Mouse (Mus musculus) lung, adult 2 months (tissue): ENCODE data around the gene Elf5.

Experiments
- CTCF ChIP-seq: fragments of 200-500 bp; IDR thresholded peaks from 2 replicates; pipeline ENCODE4 v1.5.1; 2011; ENCODE audit warnings: mild to moderate bottlenecking, low read length, control low read depth; ENCODE audit not compliant: insufficient read depth
- POLR2A ChIP-seq: fragments of 200-500 bp; IDR thresholded peaks from 2 replicates; pipeline ENCODE4 v1.6.1; 2011; ENCODE audit warnings: low read depth, mild to moderate bottlenecking, control low read depth, low read length, borderline replicate concordance; ENCODE audit errors: extremely low read depth

DNA sequence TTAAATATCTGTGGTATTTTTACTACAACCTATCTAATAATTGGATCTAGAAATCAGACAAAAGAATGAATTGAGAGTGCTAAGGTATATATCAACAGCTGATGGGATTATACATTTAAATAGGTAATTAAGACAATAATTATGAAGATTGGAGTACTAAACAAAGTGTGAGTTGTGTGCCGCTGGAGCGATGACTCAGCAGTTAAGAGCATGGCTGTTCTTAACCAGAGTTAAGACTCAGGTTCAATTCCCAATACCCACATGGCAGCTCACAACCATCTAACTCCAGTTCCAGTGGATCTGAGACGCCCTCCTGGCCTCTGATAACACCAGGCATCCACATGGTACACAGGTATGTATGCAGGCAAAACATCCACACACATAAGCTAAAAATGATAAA is 61.9 kb downstream of the Elf5 start:
- TF ChIP-seq CTCF, result no peak
- no peak for TF ChIP-seq POLR2A
